Comparison of ENCODE assay signal across 8 mouse cellular contexts in genomic region chr11:117317429-117318101, GRCm38 (mm10).
DNase-seq lines count a peak whose midpoint lies in the region; ATAC-seq lines count a peak whose summit lies in the region.

No protein-coding gene starts in this region.

- H3K9me3 ChIP-seq in liver, embryonic 16.5 days (replicated peaks; ENCODE audit: control insufficient read depth, low read length): no peaks in the 10 kb centered on the region
- H3K9me3 ChIP-seq in stomach, embryonic 14.5 days (ENCODE audit: control insufficient read depth, low read depth, low read length): no peaks in the 10 kb centered on the region

- intact Hi-C loops in heart, postnatal 36 days (cut with DNase I): no loop called here

- peak overlapping the region; percentile 35 for H3K4me2 ChIP-seq in liver, embryonic 16.5 days (ENCODE audit: low read depth, low read length)
- H3K4me2 ChIP-seq in stomach, embryonic 14.5 days (replicated peaks; ENCODE audit: low read depth, low read length): peak overlapping the region; percentile 33

- DNase-seq in frontal cortex, postnatal 25 days (ENCODE audit: low spot score in 2 of 2): no peak
- DNase-seq in spleen, postnatal 36 days (ENCODE audit: low spot score in 2 of 2): peak; percentile 55
- DNase-seq in spleen, postnatal 14 days (ENCODE audit: low spot score in 2 of 2): no peak
- DNase-seq in heart, postnatal 36 days: peak; percentile 28 to 52

- 8% methylated on average over 20 of the region's 20 CpGs for WGBS in liver, embryonic 16.5 days (ENCODE audit: insufficient replicate concordance)
- 21% methylated on average over 20 of the region's 20 CpGs for WGBS in stomach, embryonic 14.5 days

- peak overlapping the region; percentile 6; the same call in 1 of the 2 replicates for H3K4me3 ChIP-seq in liver, embryonic 16.5 days (ENCODE audit: low read depth, low read length)
- no peak overlapping the region for H3K4me3 ChIP-seq in stomach, embryonic 14.5 days (ENCODE audit: low read depth, low read length)

- peak overlapping the region; percentile 10; the same call in 1 of the 2 replicates for H3K9ac ChIP-seq in liver, embryonic 16.5 days (ENCODE audit: low read depth, low read length)
- H3K9ac ChIP-seq in stomach, embryonic 14.5 days (replicated peaks; ENCODE audit: low read depth, low read length): 0 out of 2 replicates have a peak overlapping the region, but pooled peaks have one; percentile 19

- H3K36me3 ChIP-seq in liver, embryonic 16.5 days (ENCODE audit: control insufficient read depth, insufficient read depth): no peaks in the 10 kb centered on the region
- H3K36me3 ChIP-seq in stomach, embryonic 14.5 days (ENCODE audit: control insufficient read depth, insufficient read depth, low read length): no peaks in the 10 kb centered on the region

- ATAC-seq in frontal cortex, adult (ENCODE audit: low TSS enrichment): peak; percentile 4; the same call in 1 of the 2 replicates
- ATAC-seq in liver, embryonic 16.5 days (ENCODE audit: low read depth): no peak
- ATAC-seq in stomach, embryonic 14.5 days (ENCODE audit: insufficient number of reproducible peaks, insufficient read depth, low FRiP score, low read depth): no peak
- ATAC-seq in activated CD4-positive, CD25-positive, alpha-beta regulatory T cell, adult 4 months: no peak

- H3K27me3 ChIP-seq in liver, embryonic 16.5 days (ENCODE audit: control insufficient read depth, insufficient read depth, low read depth, low read length): no peaks in the 10 kb centered on the region
- H3K27me3 ChIP-seq in stomach, embryonic 14.5 days (ENCODE audit: control insufficient read depth, insufficient read depth, low read length): no peaks in the 10 kb centered on the region

- H3K27ac ChIP-seq in liver, embryonic 16.5 days (ENCODE audit: low read length): peak overlapping the region; percentile 72
- peak overlapping the region; percentile 87 for H3K27ac ChIP-seq in stomach, embryonic 14.5 days (ENCODE audit: low read length)

- H3K4me1 ChIP-seq in liver, embryonic 16.5 days (ENCODE audit: control insufficient read depth, low read depth, low read length): peaks cover 46% of the 10 kb centered on the region
- H3K4me1 ChIP-seq in stomach, embryonic 14.5 days (ENCODE audit: control insufficient read depth, insufficient read depth, low read length): peaks cover 66% of the 10 kb centered on the region

Comparison
In these comparisons a context has a peak if more than half of its experiments do, and no peak if none do; other contexts are left out.
1. DNase-seq: peak in spleen, postnatal 36 days (2 of 2) and heart, postnatal 36 days (2 of 2); none in frontal cortex, postnatal 25 days (0 of 2) and spleen, postnatal 14 days (0 of 2).